Mouse (Mus musculus) embryonic facial prominence, embryonic 10.5 days (tissue): ENCODE results near the gene Epha3. TPM values are rescaled to one million over a fixed set of nuclear protein-coding genes. Genes with fewer than 3 reads are reported as not detected.

Source experiments
- DNase-seq: peaks from one replicate; pipeline ENCODE4 v3.0.0-alpha.2; 2017; ENCODE audit warnings: low spot score
- H3K27ac ChIP-seq: fragments of 300-500 bp; sonication (generic); replicated peaks from 2 replicates; pipeline ENCODE4 v1.5.1; 2016; ENCODE audit warnings: mild to moderate bottlenecking
- H3K27me3 ChIP-seq: fragments of 300-500 bp; sonication (generic); replicated peaks from 2 replicates; pipeline ENCODE4 v1.6.1; 2016; ENCODE audit warnings: low read depth, mild to moderate bottlenecking; ENCODE audit not compliant: poor library complexity, severe bottlenecking
- H3K36me3 ChIP-seq: fragments of 300-500 bp; sonication (generic); replicated peaks from 2 replicates; pipeline ENCODE4 v1.6.1; 2016; ENCODE audit warnings: mild to moderate bottlenecking, moderate library complexity
- H3K4me1 ChIP-seq: fragments of 300-500 bp; sonication (generic); 2 replicates; pipeline ENCODE4 v1.6.1; 2016
- H3K4me3 ChIP-seq: fragments of 300-500 bp; sonication (generic); 2 replicates; pipeline ENCODE4 v1.5.1; 2016; ENCODE audit warnings: mild to moderate bottlenecking, moderate library complexity
- H3K9me3 ChIP-seq: fragments of 300-500 bp; sonication (generic); 2 replicates; pipeline ENCODE4 v1.6.1; 2016; ENCODE audit warnings: mild to moderate bottlenecking
- WGBS: fragments of 180-500 bp; shearing (Covaris S2); methylation state at CpG from one replicate; pipeline ENCODE4 v1.1.7; 2016; 5-methylcytosine and 5-hydroxymethylcytosine counted together
- polyA plus RNA-seq: library from polyadenylated mRNA; unstranded; fragments of >200 nt; fragmentation: Nextera tagmentation; extraction: Ambion mirVana; gene quantifications from 2 replicates; pipeline ENCODE4 v1.2.1, GENCODE M21; 2016

Gene Epha3
- polyA plus RNA-seq, 1 experiment from 2014 or later = 27.7 TPM

GRCm38 (mm10) chr16:63817606-63818005, 46.4 kb downstream of the Epha3 start:
- H3K4me1 ChIP-seq = peaks cover 15% of the 10 kb centered on the region
- no peak overlapping the region for H3K4me3 ChIP-seq
- no peak for DNase-seq
- 54% methylated on average over 6 of the region's 6 CpGs for WGBS
- peak overlapping the region; percentile 76 for H3K27ac ChIP-seq
- no peaks in the 10 kb centered on the region for H3K9me3 ChIP-seq
- no peaks in the 10 kb centered on the region for H3K27me3 ChIP-seq
- no peaks in the 10 kb centered on the region for H3K36me3 ChIP-seq

DNA sequence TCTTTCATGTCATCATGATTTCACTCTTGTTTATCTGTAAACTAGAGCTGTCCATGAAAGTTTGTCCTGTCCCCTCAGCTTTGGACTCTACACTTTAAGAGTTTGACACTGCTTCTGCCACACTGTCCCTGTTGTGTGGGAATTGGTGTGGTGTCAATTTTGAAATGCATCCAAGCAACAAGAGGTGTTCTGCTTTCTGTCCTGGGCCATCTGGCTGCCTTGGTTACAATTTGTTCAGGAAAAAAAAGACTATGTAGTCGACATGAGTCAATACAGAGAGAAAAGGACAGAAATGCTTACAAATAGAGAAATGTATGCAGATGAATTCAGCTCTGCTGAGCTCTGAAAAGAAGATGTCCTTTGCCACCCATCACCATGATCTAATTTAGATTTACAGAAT, 47.3 kb downstream of the Epha3 start:
- Histone ChIP-seq H3K4me1 (peaks cover 15% of the 10 kb centered on the region), H3K36me3 (no peaks in the 10 kb centered on the region), H3K27me3 (no peaks in the 10 kb centered on the region), H3K4me3 (no peak overlapping the region), H3K9me3 (no peaks in the 10 kb centered on the region), H3K27ac (no peak overlapping the region)
- no peak for DNase-seq
- WGBS = 48% methylated on average over 1 of the region's 1 CpGs

DNA sequence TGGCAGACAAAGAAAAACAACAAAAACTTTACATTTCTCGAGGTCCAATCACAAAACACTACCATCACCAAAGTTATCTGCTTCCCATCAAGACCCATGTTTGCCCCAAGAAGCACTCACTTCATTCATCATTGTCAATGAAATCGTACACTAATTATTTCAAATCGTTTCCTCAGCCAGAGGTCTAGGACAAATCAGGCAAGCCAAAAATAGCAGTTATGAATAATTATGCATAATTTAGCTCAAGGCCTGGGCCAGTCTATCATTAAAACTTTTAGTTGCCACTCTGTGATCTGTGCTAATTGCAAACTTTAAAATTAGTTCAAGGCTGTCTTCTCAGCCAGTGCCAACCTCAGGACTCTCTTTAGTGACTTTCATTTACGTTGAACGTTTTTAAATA, 54.1 kb downstream of the Epha3 start:
- no peak for DNase-seq

GRCm38 (mm10) chr16:63808991-63809390, 55.0 kb downstream of the Epha3 start:
- H3K36me3 ChIP-seq = no peaks in the 10 kb centered on the region
- DNase-seq = no peak
- H3K27ac ChIP-seq = no peak overlapping the region
- no peaks in the 10 kb centered on the region for H3K9me3 ChIP-seq
- 0 out of 2 replicates have a peak, but pooled peaks cover 5% of the 10 kb centered on the region for H3K4me1 ChIP-seq
- H3K4me3 ChIP-seq = no peak overlapping the region
- no peaks in the 10 kb centered on the region for H3K27me3 ChIP-seq

More for the DNA sequence above, 54.1 kb downstream of the Epha3 start:
- no peaks in the 10 kb centered on the region for H3K36me3 ChIP-seq
- no peaks in the 10 kb centered on the region for H3K27me3 ChIP-seq
- 0 out of 2 replicates have a peak, but pooled peaks cover 5% of the 10 kb centered on the region for H3K4me1 ChIP-seq
- 66% methylated on average over 5 of the region's 5 CpGs for WGBS
- H3K27ac ChIP-seq = no peak overlapping the region
- no peaks in the 10 kb centered on the region for H3K9me3 ChIP-seq
- no peak overlapping the region for H3K4me3 ChIP-seq

GRCm38 (mm10) chr16:63806437-63807129, 57.4 kb downstream of the Epha3 start:
- Histone ChIP-seq H3K9me3 (no peaks in the 10 kb centered on the region), H3K27ac (no peak overlapping the region), H3K36me3 (no peaks in the 10 kb centered on the region), H3K4me1 (0 out of 2 replicates have a peak, but pooled peaks cover 5% of the 10 kb centered on the region), H3K4me3 (no peak overlapping the region), H3K27me3 (no peaks in the 10 kb centered on the region)
- 49% methylated on average over 5 of the region's 5 CpGs for WGBS
- DNase-seq = peak; percentile 39

DNA sequence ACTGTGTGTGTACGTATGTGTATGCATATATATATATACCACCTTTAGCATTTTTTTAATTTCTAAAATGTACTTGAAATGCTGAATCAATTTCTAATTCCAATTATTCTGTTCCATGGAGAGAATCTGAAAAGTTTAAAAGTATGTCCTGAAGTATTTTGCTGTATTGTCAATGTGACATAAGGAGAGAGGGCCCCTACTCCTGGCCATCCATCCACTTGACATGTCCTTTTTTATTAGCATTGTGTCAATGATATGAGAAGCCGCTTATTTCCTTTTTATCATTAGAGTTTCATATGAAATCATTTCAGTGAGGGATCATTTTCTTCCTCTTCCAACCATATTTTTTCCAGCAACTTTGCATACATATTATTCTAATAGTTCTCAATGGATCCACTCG, 58.0 kb downstream of the Epha3 start:
- Histone ChIP-seq H3K36me3 (no peaks in the 10 kb centered on the region), H3K9me3 (no peaks in the 10 kb centered on the region), H3K27ac (no peak overlapping the region), H3K4me1 (0 out of 2 replicates have a peak, but pooled peaks cover 5% of the 10 kb centered on the region), H3K27me3 (no peaks in the 10 kb centered on the region), H3K4me3 (no peak overlapping the region)
- WGBS = 80% methylated on average over 3 of the region's 3 CpGs
- no peak for DNase-seq

DNA sequence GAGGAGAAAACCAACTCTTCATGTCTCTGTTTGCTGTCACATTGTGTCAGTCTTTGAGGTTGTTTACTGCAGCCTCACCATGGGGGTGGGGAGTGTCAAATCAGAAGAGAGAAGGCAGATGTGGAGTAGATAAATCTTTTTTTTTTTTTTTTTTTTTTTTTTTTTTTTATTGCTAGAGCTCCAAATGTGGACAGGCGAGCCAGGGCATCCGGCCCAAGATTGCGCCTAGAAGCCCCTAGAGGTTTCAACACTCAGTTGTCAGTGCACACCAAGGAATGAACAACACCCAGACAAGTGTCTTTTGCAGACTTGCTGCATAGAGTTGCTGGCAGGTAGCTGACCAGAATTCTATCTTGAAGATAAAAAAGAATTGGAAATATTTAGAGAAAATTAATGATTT, 62.5 kb downstream of the Epha3 start:
- DNase-seq = no peak
- H3K4me3 ChIP-seq = no peak overlapping the region
- H3K4me1 ChIP-seq = 0 out of 2 replicates have a peak, but pooled peaks cover 1% of the 10 kb centered on the region
- H3K27me3 ChIP-seq = no peaks in the 10 kb centered on the region
- no peaks in the 10 kb centered on the region for H3K36me3 ChIP-seq
- WGBS = 82% methylated on average over 3 of the region's 3 CpGs
- H3K9me3 ChIP-seq = no peaks in the 10 kb centered on the region
- no peak overlapping the region for H3K27ac ChIP-seq

DNA sequence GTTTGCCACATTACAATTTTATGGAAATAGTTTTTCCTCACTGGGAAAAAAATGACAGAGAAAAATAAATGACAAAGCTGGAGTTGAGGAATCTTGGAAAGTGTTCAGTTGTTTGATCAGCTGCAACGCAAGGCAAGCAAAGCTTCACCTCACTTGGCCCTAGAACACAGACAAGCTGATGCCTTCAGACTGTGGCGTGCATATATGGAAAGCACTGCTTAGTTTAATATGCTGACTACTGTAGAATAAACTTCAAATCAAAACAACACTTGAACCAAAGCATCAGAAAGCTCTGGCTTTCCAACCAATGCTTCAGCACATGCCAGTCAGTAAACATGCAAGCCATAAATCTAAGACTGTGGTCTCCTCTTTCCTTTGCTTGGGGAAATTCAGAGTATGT, 65.6 kb downstream of the Epha3 start:
- no peaks in the 10 kb centered on the region for H3K9me3 ChIP-seq
- 85% methylated on average over 2 of the region's 2 CpGs for WGBS
- no peaks in the 10 kb centered on the region for H3K27me3 ChIP-seq
- H3K4me1 ChIP-seq = no peaks in the 10 kb centered on the region
- no peak for DNase-seq
- H3K4me3 ChIP-seq = no peak overlapping the region
- no peak overlapping the region for H3K27ac ChIP-seq
- no peaks in the 10 kb centered on the region for H3K36me3 ChIP-seq

GRCm38 (mm10) chr16:63794292-63794691, 69.7 kb downstream of the Epha3 start:
- no peaks in the 10 kb centered on the region for H3K4me1 ChIP-seq
- WGBS = 82% methylated on average over 5 of the region's 5 CpGs
- H3K36me3 ChIP-seq = no peaks in the 10 kb centered on the region
- no peak for DNase-seq
- no peak overlapping the region for H3K27ac ChIP-seq
- H3K9me3 ChIP-seq = no peaks in the 10 kb centered on the region
- H3K27me3 ChIP-seq = no peaks in the 10 kb centered on the region
- no peak overlapping the region for H3K4me3 ChIP-seq

GRCm38 (mm10) chr16:63793805-63794204, 70.2 kb downstream of the Epha3 start:
- Histone ChIP-seq H3K27ac (no peak overlapping the region), H3K4me1 (no peaks in the 10 kb centered on the region), H3K36me3 (no peaks in the 10 kb centered on the region), H3K4me3 (no peak overlapping the region), H3K27me3 (no peaks in the 10 kb centered on the region), H3K9me3 (no peaks in the 10 kb centered on the region)
- DNase-seq = no peak
- 73% methylated on average over 1 of the region's 1 CpGs for WGBS

DNA sequence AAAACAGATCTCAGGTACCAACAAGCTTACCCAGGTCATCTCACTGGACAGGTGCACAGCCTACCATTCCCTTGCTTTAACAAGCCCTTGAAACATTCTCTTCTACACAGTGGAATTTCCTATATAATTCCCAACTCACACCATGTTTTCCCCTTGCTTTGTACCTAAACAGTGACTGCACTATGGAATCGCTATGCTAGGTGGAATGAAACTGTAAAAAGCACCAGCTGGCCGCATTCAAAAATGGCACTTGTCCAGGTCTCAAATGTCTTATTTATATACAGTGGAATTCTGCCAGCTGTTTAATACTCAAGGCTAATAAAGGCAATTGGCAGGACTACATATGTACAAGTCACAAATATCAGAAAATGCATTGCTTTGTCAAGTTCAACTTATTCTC, 71.9 kb downstream of the Epha3 start:
- Histone ChIP-seq H3K27ac (no peak overlapping the region), H3K4me1 (no peaks in the 10 kb centered on the region), H3K36me3 (no peaks in the 10 kb centered on the region), H3K27me3 (no peaks in the 10 kb centered on the region), H3K9me3 (no peaks in the 10 kb centered on the region), H3K4me3 (no peak overlapping the region)
- WGBS = 89% methylated on average over 2 of the region's 2 CpGs
- DNase-seq = no peak

GRCm38 (mm10) chr16:63783544-63783943, 80.4 kb downstream of the Epha3 start:
- Histone ChIP-seq H3K27ac (no peak overlapping the region), H3K36me3 (no peaks in the 10 kb centered on the region), H3K4me1 (no peaks in the 10 kb centered on the region), H3K9me3 (no peaks in the 10 kb centered on the region), H3K27me3 (no peaks in the 10 kb centered on the region), H3K4me3 (no peak overlapping the region)
- 81% methylated on average over 7 of the region's 7 CpGs for WGBS
- DNase-seq = no peak

DNA sequence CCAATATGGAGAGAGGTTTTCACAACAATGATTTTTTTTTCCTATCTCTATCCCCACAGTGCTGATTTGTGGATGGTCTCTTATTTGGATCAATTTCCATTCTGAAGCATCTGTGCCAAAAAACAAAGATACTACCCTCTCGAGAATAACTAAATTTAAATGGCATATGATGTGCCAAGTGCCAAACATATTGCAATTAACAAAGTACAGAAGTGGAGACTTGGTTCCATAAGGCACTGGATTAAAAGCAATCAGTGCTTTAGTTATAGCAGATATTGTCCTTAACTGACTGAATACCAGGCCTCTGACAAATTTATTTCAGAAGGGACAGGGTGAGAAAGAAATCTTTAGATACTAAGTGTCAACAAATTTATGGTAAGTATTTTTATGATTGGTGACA, 81.9 kb downstream of the Epha3 start:
- Histone ChIP-seq H3K9me3 (no peaks in the 10 kb centered on the region), H3K36me3 (no peaks in the 10 kb centered on the region), H3K27ac (no peak overlapping the region), H3K4me3 (no peak overlapping the region), H3K4me1 (no peaks in the 10 kb centered on the region), H3K27me3 (no peaks in the 10 kb centered on the region)
- DNase-seq = no peak
- WGBS = 80% methylated on average over 1 of the region's 1 CpGs
